Mouse (Mus musculus) forebrain, embryonic 12.5 days (tissue): ENCODE results near the gene Inpp5d. TPM values are rescaled to one million over a fixed set of nuclear protein-coding genes. Genes with fewer than 3 reads are reported as not detected.

ENCODE experiments used
- ATAC-seq: fragments of 200-750 bp; cut with Nextera tagmentation; 2 replicates; pipeline ENCODE4 v1.8.0; 2017; ENCODE audit warnings: moderate TSS enrichment; ENCODE audit not compliant: low FRiP score
- H3K27ac ChIP-seq: fragments of 300-500 bp; sonication (generic); 2 replicates; pipeline ENCODE4 v1.5.1; 2016; ENCODE audit warnings: mild to moderate bottlenecking
- H3K27me3 ChIP-seq: fragments of 300-500 bp; sonication (generic); 2 replicates; pipeline ENCODE4 v1.6.1; 2016; ENCODE audit warnings: mild to moderate bottlenecking
- H3K36me3 ChIP-seq: fragments of 300-500 bp; sonication (generic); replicated peaks from 2 replicates; pipeline ENCODE4 v1.6.1; 2016; ENCODE audit warnings: mild to moderate bottlenecking
- H3K4me1 ChIP-seq: fragments of 300-500 bp; sonication (generic); 2 replicates; pipeline ENCODE4 v1.6.1; 2016
- H3K4me2 ChIP-seq: fragments of 300-500 bp; sonication (generic); 2 replicates; pipeline ENCODE4 v1.6.1; 2016; ENCODE audit warnings: mild to moderate bottlenecking, moderate library complexity
- H3K4me3 ChIP-seq: fragments of 300-500 bp; sonication (generic); replicated peaks from 2 replicates; pipeline ENCODE4 v1.5.1; 2016; ENCODE audit warnings: mild to moderate bottlenecking
- H3K9ac ChIP-seq: fragments of 300-500 bp; sonication (generic); 2 replicates; pipeline ENCODE4 v1.6.1; 2016; ENCODE audit warnings: mild to moderate bottlenecking
- H3K9me3 ChIP-seq: fragments of 300-500 bp; sonication (generic); 2 replicates; pipeline ENCODE4 v1.6.1; 2016
- WGBS: fragments of 180-500 bp; shearing (Covaris S2); methylation state at CpG from one replicate; pipeline ENCODE4 v1.1.7; 2016; 5-methylcytosine and 5-hydroxymethylcytosine counted together
- polyA plus RNA-seq: library from polyadenylated mRNA; unstranded; fragments of >200 nt; fragmentation: Nextera tagmentation; extraction: Ambion mirVana; gene quantifications from 2 replicates; pipeline ENCODE4 v1.2.1, GENCODE M21; 2016

Gene Inpp5d
- polyA plus RNA-seq, 1 experiment from 2014 or later = 3.8 TPM

- WGBS = 85% methylated on average over 5 of the region's 5 CpGs
- H3K9me3 ChIP-seq = no peaks in the 10 kb centered on the region
- ATAC-seq = no peak
Observed at GRCm38 (mm10) chr1:87603389-87603788, 16.7 kb upstream of the Inpp5d start.

DNA sequence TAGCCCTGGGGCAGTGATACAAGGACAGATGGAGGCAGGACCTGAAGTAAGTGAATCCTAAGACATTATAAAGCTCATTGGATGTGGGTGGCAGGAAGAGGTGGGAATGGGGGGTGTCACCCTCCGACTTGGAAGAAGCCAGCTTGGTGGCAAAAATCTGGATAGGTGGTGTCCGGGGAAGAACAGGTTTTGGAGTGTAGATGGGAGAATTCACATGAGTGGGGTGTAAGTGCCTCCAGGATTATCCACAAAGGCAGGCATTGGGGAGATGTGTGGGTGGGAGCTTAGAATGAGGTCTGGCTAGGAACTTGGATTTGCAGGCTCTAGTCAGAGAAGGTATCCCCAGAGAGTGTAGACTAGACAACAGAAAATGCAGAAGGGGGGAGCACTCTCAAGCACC is 14.8 kb upstream of the Inpp5d start:
- ATAC-seq = no peak
- WGBS = 87% methylated on average over 2 of the region's 2 CpGs
- H3K9me3 ChIP-seq = no peaks in the 10 kb centered on the region
- H3K27ac ChIP-seq = no peak overlapping the region
- no peaks in the 10 kb centered on the region for H3K27me3 ChIP-seq
- H3K4me3 ChIP-seq = no peak overlapping the region
- no peaks in the 10 kb centered on the region for H3K36me3 ChIP-seq
- no peaks in the 10 kb centered on the region for H3K4me1 ChIP-seq
- H3K9ac ChIP-seq = no peak overlapping the region
- H3K4me2 ChIP-seq = no peak overlapping the region

More at GRCm38 (mm10) chr1:87603389-87603788, 16.7 kb upstream of the Inpp5d start:
- Histone ChIP-seq H3K4me3 (no peak overlapping the region), H3K4me1 (no peaks in the 10 kb centered on the region), H3K27ac (no peak overlapping the region), H3K4me2 (no peak overlapping the region), H3K27me3 (no peaks in the 10 kb centered on the region), H3K9ac (no peak overlapping the region), H3K36me3 (no peaks in the 10 kb centered on the region)

GRCm38 (mm10) chr1:87607385-87608091 is 12.6 kb upstream of the Inpp5d start:
- no peak overlapping the region for H3K4me3 ChIP-seq
- no peak overlapping the region for H3K4me2 ChIP-seq
- no peaks in the 10 kb centered on the region for H3K9me3 ChIP-seq
- ATAC-seq = no peak
- WGBS = 81% methylated on average over 21 of the region's 21 CpGs
- no peak overlapping the region for H3K27ac ChIP-seq
- no peak overlapping the region for H3K9ac ChIP-seq
- H3K27me3 ChIP-seq = no peaks in the 10 kb centered on the region
- no peaks in the 10 kb centered on the region for H3K4me1 ChIP-seq
- no peaks in the 10 kb centered on the region for H3K36me3 ChIP-seq

DNA sequence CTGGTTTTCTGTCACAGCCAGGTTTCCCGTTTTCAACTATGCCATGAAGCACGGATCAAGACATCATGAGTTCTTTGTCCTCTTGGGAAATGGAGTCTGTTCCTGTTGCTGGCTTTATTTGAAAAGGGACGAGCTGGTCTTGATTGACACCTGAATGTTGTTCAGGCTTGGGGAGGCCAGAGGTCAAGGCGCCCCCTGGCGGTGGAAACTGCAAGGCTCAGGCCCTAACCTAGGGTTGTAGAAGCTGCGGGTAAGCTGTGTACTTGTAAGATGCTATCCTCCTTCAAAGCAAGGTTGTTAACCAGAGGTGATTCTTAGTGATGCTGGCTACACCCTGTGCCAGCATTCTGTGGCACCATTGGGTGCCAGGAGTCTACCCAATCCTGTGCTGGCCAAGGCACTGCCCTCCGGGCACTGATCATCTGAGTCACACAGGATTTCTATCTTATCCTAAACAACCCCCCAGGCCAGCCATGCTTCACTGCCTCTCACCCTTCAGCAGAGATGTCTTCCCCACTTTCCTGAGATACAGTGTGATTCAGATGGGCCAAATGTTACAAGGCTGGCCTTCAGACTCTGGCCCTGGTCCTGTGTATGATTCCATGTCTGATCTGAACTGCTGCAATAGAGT is 11.6 kb upstream of the Inpp5d start:
- ATAC-seq = no peak
- H3K9ac ChIP-seq = no peak overlapping the region
- no peaks in the 10 kb centered on the region for H3K36me3 ChIP-seq
- no peak overlapping the region for H3K4me2 ChIP-seq
- WGBS = 27% methylated on average over 7 of the region's 7 CpGs
- no peak overlapping the region for H3K27ac ChIP-seq
- no peak overlapping the region for H3K4me3 ChIP-seq
- H3K9me3 ChIP-seq = no peaks in the 10 kb centered on the region
- no peaks in the 10 kb centered on the region for H3K27me3 ChIP-seq
- no peaks in the 10 kb centered on the region for H3K4me1 ChIP-seq

DNA sequence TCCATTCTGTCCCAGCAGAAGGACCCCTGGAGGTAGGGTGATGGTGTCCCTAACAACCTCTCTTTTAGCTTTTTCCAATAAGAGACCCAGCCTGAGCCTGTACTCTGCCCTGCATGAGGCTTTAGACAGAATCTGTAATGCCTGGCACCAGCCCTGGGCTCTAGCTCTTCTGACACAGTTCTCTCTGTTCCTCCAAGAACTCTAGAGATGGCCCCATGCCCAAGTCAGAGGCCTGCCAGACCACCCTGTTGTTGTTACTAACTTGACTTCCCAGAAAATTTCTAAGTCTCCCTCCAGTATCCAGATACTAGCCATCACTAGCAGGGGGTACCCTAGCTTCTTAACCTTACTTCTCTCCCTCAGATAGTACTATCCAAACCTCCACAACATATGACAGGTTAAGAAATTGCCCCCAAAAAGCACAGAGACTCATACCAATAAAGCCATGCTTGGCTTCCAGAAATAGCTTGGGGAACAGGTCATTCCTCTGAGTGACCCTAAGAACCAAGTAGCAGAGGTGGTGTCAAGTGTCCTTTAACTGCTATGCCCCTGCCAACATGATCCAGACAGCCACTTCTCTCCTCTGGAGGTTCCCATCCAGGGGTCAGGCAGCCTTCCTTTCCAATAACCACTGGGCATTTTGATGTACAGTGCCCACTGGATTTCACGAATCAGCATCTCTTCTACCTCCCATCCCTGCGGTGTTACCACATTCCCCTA is 5.4 kb upstream of the Inpp5d start:
- no peak for ATAC-seq
- no peaks in the 10 kb centered on the region for H3K9me3 ChIP-seq
- H3K4me3 ChIP-seq = no peak overlapping the region
- H3K27ac ChIP-seq = no peak overlapping the region
- no peak overlapping the region for H3K9ac ChIP-seq
- H3K36me3 ChIP-seq = no peaks in the 10 kb centered on the region
- H3K4me1 ChIP-seq = no peaks in the 10 kb centered on the region
- no peaks in the 10 kb centered on the region for H3K27me3 ChIP-seq
- no peak overlapping the region for H3K4me2 ChIP-seq
- 87% methylated on average over 2 of the region's 2 CpGs for WGBS

DNA sequence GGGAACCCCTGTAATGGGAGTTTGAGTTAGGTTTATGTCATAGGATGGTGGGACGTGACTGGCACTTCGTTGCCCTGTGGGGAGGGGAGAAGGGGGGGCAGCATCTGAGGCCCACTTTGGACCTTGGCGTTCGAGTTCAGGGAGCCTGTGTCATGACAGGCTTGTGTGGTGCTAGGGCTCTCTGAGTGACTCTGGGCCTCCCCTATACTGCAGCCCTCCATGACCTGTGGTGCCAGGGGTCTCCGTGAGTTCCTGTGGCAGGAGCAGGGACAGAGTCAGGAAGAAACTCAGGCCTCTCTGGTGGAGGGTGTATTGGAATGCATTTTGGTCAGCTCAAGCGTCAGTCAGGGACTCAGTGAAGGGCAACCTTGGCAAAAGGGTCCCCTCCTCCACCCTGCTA is 581 bp downstream of the Inpp5d start:
- Histone ChIP-seq H3K4me3 (no peak overlapping the region), H3K9me3 (no peaks in the 10 kb centered on the region), H3K9ac (no peak overlapping the region), H3K36me3 (no peaks in the 10 kb centered on the region), H3K4me2 (no peak overlapping the region), H3K27ac (no peak overlapping the region), H3K27me3 (no peaks in the 10 kb centered on the region), H3K4me1 (no peaks in the 10 kb centered on the region)
- WGBS = 81% methylated on average over 6 of the region's 6 CpGs
- ATAC-seq = no peak

DNA sequence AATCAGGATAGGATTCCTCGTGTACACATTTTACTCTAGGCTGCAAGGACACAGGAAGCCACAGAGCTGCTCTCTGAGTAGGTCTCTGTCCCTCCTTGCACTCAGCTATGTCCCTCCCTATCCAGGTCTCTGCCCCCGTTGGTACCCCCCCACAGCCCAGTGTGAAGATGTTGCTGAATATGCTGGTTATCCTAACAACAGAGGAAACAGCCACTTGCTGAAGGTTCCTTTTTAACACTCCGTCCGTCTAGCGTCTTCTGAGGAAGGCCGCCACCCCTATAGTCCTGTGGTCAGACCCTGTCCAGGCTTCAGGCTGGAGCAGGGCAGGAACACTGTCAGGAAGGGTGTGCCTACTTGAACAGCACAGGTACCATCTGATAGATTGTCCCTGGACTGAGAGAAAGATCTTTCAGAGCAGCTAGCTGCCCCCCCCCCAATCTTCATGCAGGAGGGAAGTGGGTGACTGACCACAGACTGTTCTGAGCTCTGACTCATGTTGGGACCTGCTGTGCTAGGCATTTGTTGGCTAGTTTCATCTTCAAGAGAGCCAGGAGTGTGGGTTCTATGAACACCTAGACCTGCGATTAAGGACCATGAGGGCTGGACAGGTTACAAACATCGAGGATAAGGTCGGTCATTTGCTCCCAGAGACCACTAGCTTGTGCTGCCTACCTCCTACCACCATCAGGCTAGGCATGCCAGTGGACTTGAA is 1.2 kb downstream of the Inpp5d start:
- ATAC-seq = no peak
- Histone ChIP-seq H3K27me3 (no peaks in the 10 kb centered on the region), H3K4me2 (no peak overlapping the region), H3K9me3 (no peaks in the 10 kb centered on the region), H3K4me3 (no peak overlapping the region), H3K9ac (no peak overlapping the region), H3K36me3 (no peaks in the 10 kb centered on the region), H3K27ac (no peak overlapping the region), H3K4me1 (no peaks in the 10 kb centered on the region)
- WGBS = 85% methylated on average over 9 of the region's 9 CpGs

GRCm38 (mm10) chr1:87621858-87622279 is 1.8 kb downstream of the Inpp5d start:
- WGBS = 69% methylated on average over 3 of the region's 3 CpGs
- Histone ChIP-seq H3K4me3 (no peak overlapping the region), H3K9me3 (no peaks in the 10 kb centered on the region), H3K36me3 (no peaks in the 10 kb centered on the region), H3K4me1 (no peaks in the 10 kb centered on the region), H3K9ac (no peak overlapping the region), H3K4me2 (no peak overlapping the region), H3K27ac (no peak overlapping the region), H3K27me3 (no peaks in the 10 kb centered on the region)
- no peak for ATAC-seq

DNA sequence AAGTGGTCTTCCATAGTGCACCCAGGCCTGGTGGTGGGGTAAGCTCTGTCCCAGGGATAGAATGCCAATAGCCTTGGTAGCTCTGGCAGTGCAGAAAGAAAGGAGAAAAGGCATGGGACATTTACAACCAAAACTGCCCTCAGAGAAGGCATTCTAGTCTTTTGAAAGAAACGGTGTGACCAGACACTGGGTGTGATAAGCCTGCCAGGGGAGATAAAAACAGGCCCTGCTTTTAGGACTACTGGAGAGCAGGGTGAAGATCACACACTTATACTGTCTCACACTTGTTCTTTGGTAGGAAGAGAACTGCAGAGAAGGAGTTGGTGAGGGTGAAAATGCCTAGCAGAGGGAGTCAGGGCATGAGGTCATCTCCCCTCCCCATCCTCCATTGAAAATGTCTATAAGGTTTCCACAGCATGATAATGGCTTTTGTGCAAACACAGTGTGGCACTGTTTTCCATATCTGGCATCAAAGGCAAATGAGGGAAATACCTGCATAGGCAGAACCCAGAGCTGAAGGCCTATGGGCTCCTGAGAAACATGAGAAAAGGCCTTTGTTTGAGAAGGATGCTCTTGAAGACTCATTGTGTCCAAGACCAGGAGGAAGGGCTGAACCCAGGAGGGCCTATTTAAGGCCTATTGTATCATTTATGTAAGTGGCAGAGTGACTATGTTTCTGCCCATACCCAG is 4.0 kb downstream of the Inpp5d start:
- Histone ChIP-seq H3K4me2 (no peak overlapping the region), H3K27me3 (no peaks in the 10 kb centered on the region), H3K36me3 (no peaks in the 10 kb centered on the region), H3K9me3 (no peaks in the 10 kb centered on the region), H3K27ac (no peak overlapping the region), H3K4me1 (no peaks in the 10 kb centered on the region), H3K9ac (no peak overlapping the region), H3K4me3 (no peak overlapping the region)
- 85% methylated on average over 1 of the region's 1 CpGs for WGBS
- no peak for ATAC-seq

DNA sequence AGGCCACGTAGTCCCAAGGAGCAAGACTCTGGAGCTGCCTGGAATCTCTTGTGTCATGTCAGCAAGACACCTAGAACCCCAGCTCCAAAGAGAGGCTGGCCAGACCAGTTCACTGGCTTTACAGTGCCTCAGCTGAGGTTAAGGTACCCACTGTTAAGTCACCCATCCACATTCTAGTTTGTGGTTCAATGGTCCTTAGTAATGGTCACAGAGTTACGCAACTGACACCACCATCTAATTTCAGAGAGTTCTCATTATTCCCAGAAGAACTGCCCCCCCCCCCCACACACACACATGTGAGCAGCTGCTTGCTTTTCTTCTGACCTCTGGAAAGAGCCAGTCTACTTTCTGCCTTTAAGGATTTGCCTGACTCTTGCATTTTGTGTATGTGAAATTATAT is 4.7 kb downstream of the Inpp5d start:
- no peaks in the 10 kb centered on the region for H3K36me3 ChIP-seq
- H3K9ac ChIP-seq = no peak overlapping the region
- H3K27me3 ChIP-seq = no peaks in the 10 kb centered on the region
- no peak overlapping the region for H3K4me3 ChIP-seq
- H3K4me2 ChIP-seq = no peak overlapping the region
- no peak overlapping the region for H3K27ac ChIP-seq
- no peaks in the 10 kb centered on the region for H3K9me3 ChIP-seq
- WGBS = 89% methylated on average over 2 of the region's 2 CpGs
- no peak for ATAC-seq
- no peaks in the 10 kb centered on the region for H3K4me1 ChIP-seq

- Histone ChIP-seq H3K4me2 (no peak overlapping the region), H3K4me1 (no peaks in the 10 kb centered on the region), H3K36me3 (no peaks in the 10 kb centered on the region), H3K4me3 (no peak overlapping the region), H3K9me3 (no peaks in the 10 kb centered on the region), H3K27me3 (no peaks in the 10 kb centered on the region), H3K9ac (no peak overlapping the region), H3K27ac (no peak overlapping the region)
- ATAC-seq = no peak
- WGBS = 83% methylated on average over 6 of the region's 6 CpGs
Observed at GRCm38 (mm10) chr1:87625254-87626025, 5.3 kb downstream of the Inpp5d start.
